Mouse (Mus musculus) gastrocnemius, postnatal 10 days (tissue): ENCODE data around the gene Slitrk2. TPM values are rescaled to one million over a fixed set of nuclear protein-coding genes. Genes with fewer than 3 reads are reported as not detected.

Experiments
- DNase-seq: peaks from one replicate; pipeline ENCODE4 v3.0.0; 2021; ENCODE audit warnings: mixed read lengths
- long read RNA-seq, 2 experiments: library from polyadenylated mRNA; stranded (forward); transcript quantifications; one replicate each; pipeline ENCODE4 v2.0.0; 2021
- total RNA-seq, 2 experiments: library from RNA; stranded (reverse); gene quantifications; 2 replicates each; pipeline ENCODE4 v1.2.3; 2021

Gene Slitrk2
- 1 to 10 TPM in 1 of 2 experiments, under 1 TPM in 1; 0.75 to 1.0 TPM for total RNA-seq
- long read RNA-seq, experiment 1 = 0 reads
- long read RNA-seq, experiment 2 = 0 reads

GRCm38 (mm10) chrX:66648911-66649620 is at the start of gene Slitrk2:
Gene Slitrk2, plus strand, starts transcription at chrX:66649318.
- DNase-seq = no peak

DNA sequence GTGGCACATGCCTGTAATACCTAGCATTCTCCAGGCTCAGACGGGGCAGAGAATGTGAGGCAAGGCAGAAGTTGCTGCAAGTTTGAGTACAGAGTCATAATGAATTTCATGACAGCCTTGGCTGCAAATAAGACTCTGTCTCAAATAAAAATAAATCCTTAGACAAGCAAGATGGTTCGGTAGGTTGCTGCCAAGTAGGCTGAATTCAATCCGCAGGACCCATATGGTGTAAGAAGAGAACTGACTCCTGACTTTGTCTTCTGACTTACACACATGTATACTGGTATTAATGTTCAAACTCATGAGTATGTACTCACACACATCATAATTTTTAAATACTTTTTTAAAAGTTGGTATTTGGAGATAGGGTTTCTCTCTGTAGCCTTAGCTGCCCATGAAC is 43.6 kb upstream of the Slitrk2 start:
- DNase-seq = no peak

- peak; percentile 17 for DNase-seq
Observed at GRCm38 (mm10) chrX:66652455-66653144, 3.5 kb downstream of the Slitrk2 start.

- no peak for DNase-seq
Observed at GRCm38 (mm10) chrX:66657365-66657764, 8.2 kb downstream of the Slitrk2 start.

- no peak for DNase-seq
Observed at GRCm38 (mm10) chrX:66676959-66677358, 27.8 kb downstream of the Slitrk2 start.

- no peak for DNase-seq
Observed at GRCm38 (mm10) chrX:66678646-66679045, 29.5 kb downstream of the Slitrk2 start.
